21 mouse cellular contexts compared by ENCODE assay signal in the genomic region with DNA sequence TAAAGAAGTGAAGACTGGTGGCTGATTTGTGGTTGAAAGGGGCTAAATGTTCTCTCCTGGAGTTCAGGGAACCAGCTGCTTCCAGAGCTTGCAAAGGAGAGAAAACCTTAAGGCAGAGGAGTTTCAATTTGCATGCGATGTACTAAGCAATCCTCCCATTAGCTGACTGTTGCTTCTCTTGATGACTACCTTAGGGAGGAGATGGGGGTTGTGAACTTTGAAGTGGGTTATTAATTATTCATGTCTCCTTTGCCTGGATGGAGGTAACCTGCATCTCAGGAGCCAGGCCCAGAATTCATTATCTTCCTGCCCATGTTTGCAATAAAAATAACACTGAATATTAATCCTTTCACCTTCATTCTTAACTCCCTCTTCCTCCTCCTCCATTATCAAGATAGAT.
DNase-seq lines count a peak whose midpoint lies in the region; ATAC-seq lines count a peak whose summit lies in the region.
"Had no signal": no experiment of that assay in that cellular context is flagged by ENCODE, and none has a peak within 500 bp of the region (broad histone marks: within the 10 kb centered on the region; RNA-seq: fewer than 3 reads in every experiment).

No protein-coding gene starts in this region.

- no peak for ATAC-seq in forebrain, embryonic 14.5 days
- ATAC-seq in forebrain, embryonic 11.5 days (replicated peaks; ENCODE audit: low FRiP score): no peak
- peak; percentile 75 for ATAC-seq in midbrain, embryonic 13.5 days
- ATAC-seq: activated CD4-positive, CD25-positive, alpha-beta regulatory T cell, adult 4 months; Patski had no signal

- H3K4me3 ChIP-seq in forebrain, embryonic 14.5 days (ENCODE audit: low read depth, low read length): no peak overlapping the region
- no peak overlapping the region for H3K4me3 ChIP-seq in forebrain, embryonic 11.5 days (ENCODE audit: low read depth, low read length)
- H3K4me3 ChIP-seq in midbrain, embryonic 13.5 days (replicated peaks): no peak overlapping the region
- H3K4me3 ChIP-seq: embryonic facial prominence, embryonic 15.5 days; erythroblast, embryonic 14.5 days; forebrain, embryonic 10.5 days; gastrocnemius, adult 2 months; heart, embryonic 12.5 days; hindbrain, embryonic 15.5 days had no signal

- H3K9ac ChIP-seq in forebrain, embryonic 14.5 days (ENCODE audit: low read length): no peak overlapping the region
- H3K9ac ChIP-seq in forebrain, embryonic 11.5 days (ENCODE audit: low read length): no peak overlapping the region
- no peak overlapping the region for H3K9ac ChIP-seq in midbrain, embryonic 13.5 days (replicated peaks)
- H3K9ac ChIP-seq: embryonic facial prominence, embryonic 15.5 days; heart, embryonic 12.5 days; hindbrain, embryonic 15.5 days had no signal

- no peak overlapping the region for H3K27ac ChIP-seq in forebrain, embryonic 14.5 days (ENCODE audit: low read depth, low read length)
- H3K27ac ChIP-seq in forebrain, embryonic 11.5 days (ENCODE audit: low read depth, low read length): no peak overlapping the region
- H3K27ac ChIP-seq in midbrain, embryonic 13.5 days: no peak overlapping the region
- H3K27ac ChIP-seq: embryonic facial prominence, embryonic 15.5 days; forebrain, embryonic 10.5 days; gastrocnemius, adult 2 months; hindbrain, embryonic 15.5 days had no signal

- no peaks in the 10 kb centered on the region for H3K27me3 ChIP-seq in forebrain, embryonic 14.5 days (replicated peaks; ENCODE audit: control insufficient read depth, insufficient read depth, low read length)
- no peaks in the 10 kb centered on the region for H3K27me3 ChIP-seq in forebrain, embryonic 11.5 days (ENCODE audit: control insufficient read depth, insufficient read depth, low read length)
- no peaks in the 10 kb centered on the region for H3K27me3 ChIP-seq in midbrain, embryonic 13.5 days
- H3K27me3 ChIP-seq: embryonic facial prominence, embryonic 15.5 days; heart, embryonic 12.5 days; hindbrain, embryonic 15.5 days; Patski had no signal

- H3K36me3 ChIP-seq in forebrain, embryonic 14.5 days (ENCODE audit: control insufficient read depth, insufficient read depth, low read length): no peaks in the 10 kb centered on the region
- no peaks in the 10 kb centered on the region for H3K36me3 ChIP-seq in forebrain, embryonic 11.5 days (ENCODE audit: control insufficient read depth, insufficient read depth, low read length)
- no peaks in the 10 kb centered on the region for H3K36me3 ChIP-seq in midbrain, embryonic 13.5 days
- H3K36me3 ChIP-seq: embryonic facial prominence, embryonic 15.5 days; forebrain, embryonic 10.5 days; heart, embryonic 12.5 days; hindbrain, embryonic 15.5 days had no signal

- H3K4me2 ChIP-seq in forebrain, embryonic 14.5 days (ENCODE audit: low read length): no peak overlapping the region
- H3K4me2 ChIP-seq in forebrain, embryonic 11.5 days (ENCODE audit: low read depth, low read length, severe bottlenecking): no peak overlapping the region
- no peak overlapping the region for H3K4me2 ChIP-seq in midbrain, embryonic 13.5 days (replicated peaks)
- H3K4me2 ChIP-seq: embryonic facial prominence, embryonic 15.5 days; heart, embryonic 12.5 days; hindbrain, embryonic 15.5 days had no signal

- H3K9me3 ChIP-seq in forebrain, embryonic 14.5 days (replicated peaks; ENCODE audit: control insufficient read depth, low read length): no peaks in the 10 kb centered on the region
- no peaks in the 10 kb centered on the region for H3K9me3 ChIP-seq in forebrain, embryonic 11.5 days (ENCODE audit: control insufficient read depth, low read length)
- H3K9me3 ChIP-seq in midbrain, embryonic 13.5 days: no peaks in the 10 kb centered on the region
- H3K9me3 ChIP-seq: embryonic facial prominence, embryonic 15.5 days; forebrain, embryonic 10.5 days; heart, embryonic 12.5 days; hindbrain, embryonic 15.5 days had no signal

- WGBS in forebrain, embryonic 14.5 days: 37% methylated on average over 1 of the region's 1 CpGs
- 57% methylated on average over 1 of the region's 1 CpGs for WGBS in forebrain, embryonic 11.5 days
- WGBS in midbrain, embryonic 13.5 days: 37% methylated on average over 1 of the region's 1 CpGs

- no peaks in the 10 kb centered on the region for H3K4me1 ChIP-seq in forebrain, embryonic 14.5 days (ENCODE audit: control insufficient read depth, insufficient read depth, low read length)
- H3K4me1 ChIP-seq in forebrain, embryonic 11.5 days (replicated peaks; ENCODE audit: control insufficient read depth, insufficient read depth, low read length): no peaks in the 10 kb centered on the region
- no peaks in the 10 kb centered on the region for H3K4me1 ChIP-seq in midbrain, embryonic 13.5 days (replicated peaks)
- H3K4me1 ChIP-seq: embryonic facial prominence, embryonic 15.5 days; forebrain, embryonic 10.5 days; heart, embryonic 12.5 days; hindbrain, embryonic 15.5 days had no signal

- DNase-seq in forebrain, embryonic 14.5 days (ENCODE audit: low spot score): peak; percentile 25
- DNase-seq in forebrain, embryonic 11.5 days (ENCODE audit: low spot score): no peak
- peak; percentile 24 for DNase-seq in ES-CJ7 (ENCODE audit: low read depth, low spot score)
- peak; percentile 6 for DNase-seq in telencephalon, adult 2 months (ENCODE audit: low read depth, low spot score)
- no peak for DNase-seq in lung, adult 18-20 months
- DNase-seq in embryo, embryonic 10 days (ENCODE audit: low spot score): no peak
- DNase-seq: adrenal gland, postnatal 14 days; cerebellum, adult 2 months; cerebellum, postnatal 10 days; embryo, embryonic 11 days; gastrocnemius, adult 2 months; gastrocnemius, postnatal 25 days; heart, postnatal 36 days had no signal

Comparison
In these comparisons a context has a peak if more than half of its experiments do, and no peak if none do; other contexts are left out.
1. DNase-seq: peak in forebrain, embryonic 14.5 days (single experiment), ES-CJ7 (single experiment) and telencephalon, adult 2 months (single experiment); none in forebrain, embryonic 11.5 days (single experiment), lung, adult 18-20 months (0 of 2) and embryo, embryonic 10 days (single experiment).